In the genomic region with DNA sequence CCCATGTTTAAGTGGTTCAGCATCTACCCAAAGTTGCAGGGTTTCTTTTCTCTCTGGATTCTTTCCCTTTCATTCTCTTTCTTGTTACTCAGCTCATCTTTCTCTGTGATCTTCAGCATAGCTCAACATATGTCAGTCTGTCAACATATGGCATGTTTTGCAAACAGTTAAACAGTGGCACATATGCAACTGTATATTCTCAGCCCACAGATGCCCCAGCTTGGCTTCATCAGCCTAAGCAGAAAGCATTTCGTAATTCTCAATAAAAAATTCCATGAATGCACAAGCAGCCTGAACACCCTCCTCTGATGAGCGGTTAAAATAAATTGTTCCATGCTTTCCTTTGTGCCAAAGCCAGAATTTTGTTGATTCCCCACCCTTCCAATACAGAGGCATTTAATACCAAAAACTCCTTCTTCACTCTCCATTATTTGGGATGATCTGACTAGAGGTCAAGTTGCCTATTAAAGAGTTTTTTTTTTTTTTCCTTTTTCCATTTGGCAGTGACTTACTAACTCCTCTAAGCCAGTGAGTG, we compare ENCODE assay signal across 13 mouse cellular contexts.
"Had no signal": no experiment of that assay in that cellular context is flagged by ENCODE, and none has a peak within 500 bp of the region (broad histone marks: within the 10 kb centered on the region; RNA-seq: fewer than 3 reads in every experiment).

No protein-coding gene starts in this region.

- H3K4me2 ChIP-seq: liver, embryonic 11.5 days; liver, embryonic 15.5 days; midbrain, embryonic 12.5 days; neural tube, embryonic 13.5 days had no signal

- H3K36me3 ChIP-seq: limb, embryonic 10.5 days; liver, embryonic 15.5 days; midbrain, embryonic 12.5 days; neural tube, embryonic 13.5 days had no signal

- H3K4me3 ChIP-seq: layer of hippocampus, adult 2 months; left cerebral cortex, adult 2 months; limb, embryonic 10.5 days; liver, embryonic 15.5 days; midbrain, embryonic 12.5 days; neural tube, embryonic 13.5 days had no signal

- H3K9me3 ChIP-seq: limb, embryonic 10.5 days; liver, embryonic 15.5 days; midbrain, embryonic 12.5 days; neural tube, embryonic 13.5 days had no signal

- H3K4me1 ChIP-seq: limb, embryonic 10.5 days; liver, embryonic 15.5 days; midbrain, embryonic 12.5 days; neural tube, embryonic 13.5 days had no signal

- ATAC-seq: midbrain, embryonic 16.5 days had no signal

- H3K9ac ChIP-seq: liver, embryonic 15.5 days; midbrain, embryonic 12.5 days; neural tube, embryonic 13.5 days had no signal

- DNase-seq: kidney, adult 18-20 months; kidney, postnatal 10 days; kidney, postnatal 4 days; retina, postnatal 1 day; thymus, postnatal 36 days had no signal

- H3K27ac ChIP-seq: layer of hippocampus, adult 2 months; left cerebral cortex, adult 2 months; limb, embryonic 10.5 days; liver, embryonic 15.5 days; midbrain, embryonic 12.5 days; neural tube, embryonic 13.5 days had no signal
